In the genomic region with DNA sequence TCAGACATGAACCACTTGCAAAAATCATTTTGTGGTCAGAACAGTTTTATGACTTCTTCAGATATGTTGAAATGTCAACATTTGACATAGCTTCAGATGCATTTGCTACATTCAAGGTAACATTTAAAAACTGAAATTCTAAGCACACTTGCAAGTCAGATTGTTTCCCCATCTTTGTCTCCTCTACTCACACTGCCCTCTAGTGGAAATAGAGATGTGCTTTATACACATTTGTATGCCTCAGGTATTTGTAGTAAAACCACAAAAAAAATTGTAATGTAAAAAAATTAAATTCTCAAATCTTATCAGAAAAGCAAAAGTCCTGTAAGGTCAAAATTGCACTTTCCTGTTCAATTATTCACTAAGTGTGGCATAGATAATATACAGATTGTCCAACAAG, we compare ENCODE assay signal across 12 mouse cellular contexts. TPM values are rescaled to one million over a fixed set of nuclear protein-coding genes. Genes with fewer than 3 reads are reported as not detected.
DNase-seq lines count a peak whose midpoint lies in the region; ATAC-seq and TF ChIP-seq lines count a peak whose summit lies in the region.
"Had no signal": no experiment of that assay in that cellular context is flagged by ENCODE, and none has a peak within 500 bp of the region (broad histone marks: within the 10 kb centered on the region; RNA-seq: fewer than 3 reads in every experiment).

No protein-coding gene starts in this region.

- H3K4me2 ChIP-seq in forebrain, embryonic 14.5 days (ENCODE audit: low read length): no peak overlapping the region
- H3K4me2 ChIP-seq in forebrain, embryonic 13.5 days: no peak overlapping the region
- no peak overlapping the region for H3K4me2 ChIP-seq in liver, embryonic 14.5 days (ENCODE audit: low read depth)
- H3K4me2 ChIP-seq: limb, embryonic 15.5 days had no signal

- H3K4me3 ChIP-seq in forebrain, embryonic 14.5 days (ENCODE audit: low read depth, low read length): no peak overlapping the region
- H3K4me3 ChIP-seq in forebrain, embryonic 13.5 days: no peak overlapping the region
- no peak overlapping the region for H3K4me3 ChIP-seq in liver, embryonic 14.5 days (ENCODE audit: insufficient read depth in 1 of 2, low read depth in 2 of 2, low read length in 2 of 2)
- H3K4me3 ChIP-seq: forebrain, embryonic 10.5 days; limb, embryonic 15.5 days had no signal

- CTCF ChIA-PET in Patski (lab: Charles Lee): interaction anchor here (0.8 to 2.6 kb wide), 9 partner anchors 8 to 85 kb away, joined by 3 to 14 read pairs (median 4); a partner anchor contains a TSS

- no peak overlapping the region for H3K9ac ChIP-seq in forebrain, embryonic 14.5 days (ENCODE audit: low read length)
- H3K9ac ChIP-seq in forebrain, embryonic 13.5 days: no peak overlapping the region
- no peak overlapping the region for H3K9ac ChIP-seq in liver, embryonic 14.5 days (replicated peaks)
- H3K9ac ChIP-seq: limb, embryonic 15.5 days had no signal

- POLR2A ChIA-PET in Patski (lab: Charles Lee): no interaction called here

- H3K27me3 ChIP-seq in forebrain, embryonic 14.5 days (replicated peaks; ENCODE audit: control insufficient read depth, insufficient read depth, low read length): no peaks in the 10 kb centered on the region
- no peaks in the 10 kb centered on the region for H3K27me3 ChIP-seq in forebrain, embryonic 13.5 days
- H3K27me3 ChIP-seq in liver, embryonic 14.5 days (ENCODE audit: control insufficient read depth, insufficient read depth, low read length): no peaks in the 10 kb centered on the region
- H3K27me3 ChIP-seq in Patski: no peaks in the 10 kb centered on the region
- H3K27me3 ChIP-seq: limb, embryonic 15.5 days had no signal

- in situ Hi-C loops in Patski (cut with MboI; ENCODE audit: low pct_unique_long_range_greater_than_20kb): loop anchor here (5.0 kb wide), 1 partner anchor 105 kb away; no protein-coding TSS in a partner anchor

- peaks cover 31% of the 10 kb centered on the region for H3K36me3 ChIP-seq in forebrain, embryonic 14.5 days (ENCODE audit: control insufficient read depth, insufficient read depth, low read length)
- H3K36me3 ChIP-seq in forebrain, embryonic 13.5 days (ENCODE audit: poor library complexity, severe bottlenecking): peaks cover 28% of the 10 kb centered on the region
- peaks cover 17% of the 10 kb centered on the region for H3K36me3 ChIP-seq in liver, embryonic 14.5 days (replicated peaks; ENCODE audit: control insufficient read depth, insufficient read depth, low read depth)

- peak; percentile 61 for DNase-seq in forebrain, embryonic 14.5 days (ENCODE audit: low spot score)
- DNase-seq in liver, embryonic 14.5 days (ENCODE audit: low read depth in 3 of 3, low spot score in 3 of 3): no peak
- DNase-seq in liver: no peak
- no peak for DNase-seq in Patski (ENCODE audit: low read depth, low spot score)
- DNase-seq in lung, postnatal 36 days: peak; percentile 51
- no peak for DNase-seq in adrenal gland, postnatal 10 days
- no peak for DNase-seq in layer of hippocampus, postnatal 36 days
- DNase-seq: kidney, postnatal 4 days; right cerebral cortex, postnatal 25 days had no signal

- no peak for ATAC-seq in forebrain, embryonic 14.5 days
- ATAC-seq in forebrain, embryonic 13.5 days: no peak
- ATAC-seq in liver, embryonic 14.5 days (ENCODE audit: insufficient read depth): no peak
- ATAC-seq in Patski: no peak

- TF ChIP-seq EP300 in liver, embryonic 14.5 days (IDR thresholded peaks at IDR 0.05; ENCODE audit: low read depth): no peak

- no peak overlapping the region for H3K27ac ChIP-seq in forebrain, embryonic 14.5 days (ENCODE audit: low read depth, low read length)
- no peak overlapping the region for H3K27ac ChIP-seq in forebrain, embryonic 13.5 days
- H3K27ac ChIP-seq in liver, embryonic 14.5 days: no peak overlapping the region
- H3K27ac ChIP-seq: forebrain, embryonic 10.5 days; limb, embryonic 15.5 days had no signal

- TF ChIP-seq CTCF in liver, embryonic 14.5 days (IDR thresholded peaks at IDR 0.05; ENCODE audit: low read depth): peak; percentile 38; the same call in 1 of the 2 replicates
- peak; percentile 56 for TF ChIP-seq CTCF in Patski (IDR thresholded peaks at IDR 0.05)

- no peaks in the 10 kb centered on the region for H3K4me1 ChIP-seq in forebrain, embryonic 14.5 days (ENCODE audit: control insufficient read depth, insufficient read depth, low read length)
- no peaks in the 10 kb centered on the region for H3K4me1 ChIP-seq in forebrain, embryonic 13.5 days
- peaks cover 0 to 10% of the 10 kb centered on the region in 2 experiments; a peak in 2 of 4 replicates for H3K4me1 ChIP-seq in liver, embryonic 14.5 days (replicated peaks; ENCODE audit: control insufficient read depth in 2 of 2, insufficient read depth in 2 of 2, low read length in 1 of 2)
- H3K4me1 ChIP-seq: forebrain, embryonic 10.5 days; limb, embryonic 15.5 days had no signal

- no peaks in the 10 kb centered on the region for H3K9me3 ChIP-seq in forebrain, embryonic 14.5 days (replicated peaks; ENCODE audit: control insufficient read depth, low read length)
- H3K9me3 ChIP-seq in forebrain, embryonic 13.5 days (replicated peaks): no peaks in the 10 kb centered on the region
- H3K9me3 ChIP-seq in liver, embryonic 14.5 days (ENCODE audit: control insufficient read depth, low read length): no peaks in the 10 kb centered on the region
- H3K9me3 ChIP-seq: forebrain, embryonic 10.5 days; limb, embryonic 15.5 days had no signal

RNA-seq across cellular contexts. Expression of a gene that starts 49.0 kb away (rescaled TPM):
- 62.9 and 74.3 TPM in 2 replicates for polyA plus RNA-seq in forebrain, embryonic 14.5 days (2014; fragmentation: Nextera tagmentation; extraction: Ambion mirVana)
- polyA plus RNA-seq in forebrain, embryonic 13.5 days (2015; fragmentation: Nextera tagmentation; extraction: Ambion mirVana): 44.9 and 46.2 TPM in 2 replicates
- polyA plus RNA-seq in liver, embryonic 14.5 days (2012; rRNA removed): 14.4 and 20.4 TPM in 2 replicates
- polyA plus RNA-seq in liver, embryonic 14.5 days (2014; fragmentation: Nextera tagmentation; extraction: Ambion mirVana): 15.8 and 16.9 TPM in 2 replicates
- 74.3 TPM for polyA plus RNA-seq in Patski (2021)
- 100 to 1,000 TPM; 118 to 121 TPM for total RNA-seq in adrenal gland, postnatal 10 days (2021)
- total RNA-seq in layer of hippocampus, postnatal 36 days (2021): 100 to 1,000 TPM; 142 to 153 TPM

RNA-seq across cellular contexts. Expression of a gene that starts 51.8 kb away (rescaled TPM):
- polyA plus RNA-seq in forebrain, embryonic 14.5 days (2014; fragmentation: Nextera tagmentation; extraction: Ambion mirVana): 149 and 157 TPM in 2 replicates
- 124 and 129 TPM in 2 replicates for polyA plus RNA-seq in forebrain, embryonic 13.5 days (2015; fragmentation: Nextera tagmentation; extraction: Ambion mirVana)
- 21.5 and 22.0 TPM in 2 replicates for polyA plus RNA-seq in liver, embryonic 14.5 days (2012; rRNA removed)
- polyA plus RNA-seq in liver, embryonic 14.5 days (2014; fragmentation: Nextera tagmentation; extraction: Ambion mirVana): 26.3 and 27.2 TPM in 2 replicates
- 229 TPM for polyA plus RNA-seq in Patski (2021)
- 100 to 1,000 TPM; 284 to 307 TPM for total RNA-seq in adrenal gland, postnatal 10 days (2021)
- 100 to 1,000 TPM; 719 to 827 TPM for total RNA-seq in layer of hippocampus, postnatal 36 days (2021)

Comparison
In these comparisons a context has a peak if more than half of its experiments do, and no peak if none do; other contexts are left out.
1. DNase-seq: peak in forebrain, embryonic 14.5 days (single experiment) and lung, postnatal 36 days (single experiment); none in liver, embryonic 14.5 days (0 of 3), liver (single experiment), Patski (single experiment), adrenal gland, postnatal 10 days (single experiment) and layer of hippocampus, postnatal 36 days (0 of 2).